Mouse (Mus musculus): Measurements from ENCODE around the gene Rhov. TPM values are rescaled to one million over a fixed set of nuclear protein-coding genes. Genes with fewer than 3 reads are reported as not detected.

The Rhov gene
- polyA plus RNA-seq (2012; fragmentation: generic; extraction: Trizol): 0.55 TPM
- long read RNA-seq, experiment 1, transcript Rhov-201 (3 exons, 1,703 nt): major isoform, 5 of 5 reads
- long read RNA-seq, experiment 1, partial matches to known transcripts: 0 of 5 reads
- long read RNA-seq, experiment 1, other reads (novel, unspliced or antisense): 0 of 5 reads
- long read RNA-seq, experiment 2, transcript Rhov-201 (3 exons, 1,703 nt): major isoform, 7 of 7 reads
- long read RNA-seq, experiment 2, partial matches to known transcripts: 0 of 7 reads
- long read RNA-seq, experiment 2, other reads (novel, unspliced or antisense): 0 of 7 reads

DNA sequence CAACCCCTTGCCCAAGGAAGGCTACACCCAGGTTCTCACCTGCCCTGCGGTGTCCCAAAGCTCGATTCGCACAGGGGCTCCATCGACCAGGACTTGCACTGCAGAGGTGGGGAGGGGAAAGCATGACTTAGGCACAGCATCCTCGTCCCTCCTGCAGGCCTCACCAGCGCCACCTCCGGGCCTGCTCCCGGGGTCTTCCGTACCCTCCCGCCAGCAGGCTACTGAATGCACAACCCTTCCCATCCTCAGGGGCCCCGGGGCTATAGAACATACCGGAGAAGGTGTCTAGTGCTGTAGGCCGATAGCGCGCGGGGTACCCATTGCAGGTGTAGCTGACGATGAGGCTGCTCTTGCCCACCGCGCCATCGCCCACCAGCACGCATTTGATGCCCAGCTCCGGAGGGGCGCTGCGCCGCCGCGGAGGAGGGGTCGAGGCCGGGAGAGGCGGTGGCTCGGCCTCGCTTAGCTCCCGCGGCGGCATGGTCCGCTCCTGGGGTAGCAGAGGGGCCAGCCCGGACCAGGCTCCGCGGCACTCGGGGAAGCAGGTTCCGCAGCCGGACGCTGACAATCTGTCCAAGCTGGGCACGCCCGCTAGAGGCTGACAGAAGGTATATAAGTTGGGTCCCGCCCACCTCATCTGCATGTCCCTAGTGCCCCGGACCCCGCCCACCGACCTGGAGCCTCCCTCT lies at the start of gene Rhov:
Rhov (minus strand) TSS at position 630 of the 689 bp plus-strand sequence.
- Histone ChIP-seq H3K79me3 (ENCODE audit: low read depth) (no peaks in the 10 kb centered on the region), H3K79me2 (ENCODE audit: control insufficient read depth, insufficient read depth) (no peaks in the 10 kb centered on the region), H3K36me3 (ENCODE audit: control insufficient read depth, insufficient read depth) (no peaks in the 10 kb centered on the region), H3ac (ENCODE audit: control insufficient read depth, insufficient read length, low read depth) (peak within 1 kb of the TSS; percentile 43), H3K27me3 (ENCODE audit: control insufficient read depth, insufficient read depth, insufficient read length) (no peaks in the 10 kb centered on the region), H3K4me3 (ENCODE audit: insufficient read depth, poor library complexity, severe bottlenecking) (peak within 1 kb of the TSS; percentile 21)
- TF ChIP-seq MYOG (IDR thresholded peaks at IDR 0.05; ENCODE audit: control insufficient read depth, extremely low read depth, insufficient read length) (no peak), MAX (IDR thresholded peaks at IDR 0.05) (no peak), CTCF (IDR thresholded peaks at IDR 0.05; ENCODE audit: control insufficient read depth, insufficient read depth, insufficient read length) (peak; percentile 57)

DNA sequence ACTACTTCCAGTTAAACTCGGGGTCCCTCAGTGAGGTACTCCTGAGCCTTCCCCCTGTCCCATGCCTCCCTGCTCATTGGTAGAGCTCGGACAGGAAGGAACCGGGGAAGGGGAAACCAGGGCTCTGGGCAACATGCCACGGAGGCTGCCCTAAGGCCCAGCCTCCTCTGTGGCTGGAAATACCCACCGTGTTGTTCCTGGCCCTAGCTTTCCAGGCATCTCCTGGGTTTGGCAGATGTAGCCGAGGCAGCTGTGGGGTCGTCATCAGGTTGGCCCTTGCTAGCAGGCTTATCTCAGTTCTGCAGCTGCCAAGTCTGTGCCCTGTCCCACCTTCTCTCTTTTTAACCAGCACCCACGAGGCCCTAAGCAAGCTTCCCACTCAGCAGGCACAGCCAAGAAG lies 49.5 kb upstream of the Rhov start:
- H3ac ChIP-seq (ENCODE audit: control insufficient read depth, insufficient read length, low read depth): no peak overlapping the region
- H3K27me3 ChIP-seq (ENCODE audit: control insufficient read depth, insufficient read depth, insufficient read length): peaks cover 11% of the 10 kb centered on the region
- no peaks in the 10 kb centered on the region for H3K79me3 ChIP-seq (ENCODE audit: low read depth)
- no peak overlapping the region for H3K4me3 ChIP-seq (ENCODE audit: insufficient read depth, poor library complexity, severe bottlenecking)
- TF ChIP-seq USF1 (IDR thresholded peaks at IDR 0.05; ENCODE audit: low read depth) (no peak), MYOG (IDR thresholded peaks at IDR 0.05; ENCODE audit: control insufficient read depth, extremely low read depth, insufficient read length) (no peak), CEBPB (IDR thresholded peaks at IDR 0.05; ENCODE audit: low read depth) (no peak), MYOD1 (IDR thresholded peaks at IDR 0.05; ENCODE audit: control insufficient read depth, insufficient read length, low read depth) (no peak), FOSL1 (IDR thresholded peaks at IDR 0.05; ENCODE audit: insufficient read depth, low read length, poor library complexity, severe bottlenecking) (no peak), CTCF (IDR thresholded peaks at IDR 0.05; ENCODE audit: control insufficient read depth, insufficient read depth, insufficient read length) (no peak), MAX (IDR thresholded peaks at IDR 0.05) (no peak)
- no peaks in the 10 kb centered on the region for H3K79me2 ChIP-seq (ENCODE audit: control insufficient read depth, insufficient read depth)
- H3K36me3 ChIP-seq (ENCODE audit: control insufficient read depth, insufficient read depth): no peaks in the 10 kb centered on the region

DNA sequence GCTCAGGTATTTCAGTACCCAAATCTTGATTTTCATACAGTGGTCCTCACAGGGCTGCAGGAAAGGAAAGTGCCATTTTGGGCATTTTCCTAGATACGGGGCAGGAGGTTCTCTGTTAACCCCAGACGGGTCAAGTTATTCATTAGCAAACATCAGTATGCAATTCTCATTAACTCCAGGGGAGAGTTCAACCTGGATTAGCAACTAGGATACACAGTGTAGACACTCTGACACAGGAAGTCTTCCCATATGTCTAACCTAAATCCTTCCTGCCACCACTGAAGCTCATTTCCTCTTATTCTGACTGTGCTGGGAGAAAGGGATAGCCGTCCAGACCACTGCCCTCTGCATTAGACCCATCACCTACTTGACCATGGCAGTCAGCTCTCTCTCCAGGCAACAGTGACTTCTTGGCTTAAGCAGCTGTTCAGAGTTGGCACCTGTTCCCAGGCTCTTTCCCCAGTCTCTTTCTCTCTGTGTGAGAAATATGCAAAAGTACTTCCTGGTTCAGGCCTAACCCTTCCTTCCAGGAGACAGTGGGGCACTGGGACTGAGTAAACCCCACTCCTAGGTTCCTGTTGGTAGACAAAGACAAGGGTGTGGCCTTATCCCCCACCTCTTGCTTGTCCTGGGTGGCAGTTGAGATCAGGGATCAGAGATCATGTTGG lies 47.1 kb upstream of the Rhov start:
- Histone ChIP-seq H3K27me3 (ENCODE audit: control insufficient read depth, insufficient read depth, insufficient read length) (no peaks in the 10 kb centered on the region), H3K36me3 (ENCODE audit: control insufficient read depth, insufficient read depth) (no peaks in the 10 kb centered on the region), H3ac (ENCODE audit: control insufficient read depth, insufficient read length, low read depth) (no peak overlapping the region), H3K79me3 (ENCODE audit: low read depth) (no peaks in the 10 kb centered on the region), H3K79me2 (ENCODE audit: control insufficient read depth, insufficient read depth) (no peaks in the 10 kb centered on the region), H3K4me3 (ENCODE audit: insufficient read depth, poor library complexity, severe bottlenecking) (no peak overlapping the region)
- TF ChIP-seq USF1 (IDR thresholded peaks at IDR 0.05; ENCODE audit: low read depth) (no peak), MYOG (IDR thresholded peaks at IDR 0.05; ENCODE audit: control insufficient read depth, extremely low read depth, insufficient read length) (no peak), CEBPB (IDR thresholded peaks at IDR 0.05; ENCODE audit: low read depth) (no peak), FOSL1 (IDR thresholded peaks at IDR 0.05; ENCODE audit: insufficient read depth, low read length, poor library complexity, severe bottlenecking) (no peak), CTCF (IDR thresholded peaks at IDR 0.05; ENCODE audit: control insufficient read depth, insufficient read depth, insufficient read length) (no peak), MYOD1 (IDR thresholded peaks at IDR 0.05; ENCODE audit: control insufficient read depth, insufficient read length, low read depth) (no peak), MAX (IDR thresholded peaks at IDR 0.05) (no peak)

DNA sequence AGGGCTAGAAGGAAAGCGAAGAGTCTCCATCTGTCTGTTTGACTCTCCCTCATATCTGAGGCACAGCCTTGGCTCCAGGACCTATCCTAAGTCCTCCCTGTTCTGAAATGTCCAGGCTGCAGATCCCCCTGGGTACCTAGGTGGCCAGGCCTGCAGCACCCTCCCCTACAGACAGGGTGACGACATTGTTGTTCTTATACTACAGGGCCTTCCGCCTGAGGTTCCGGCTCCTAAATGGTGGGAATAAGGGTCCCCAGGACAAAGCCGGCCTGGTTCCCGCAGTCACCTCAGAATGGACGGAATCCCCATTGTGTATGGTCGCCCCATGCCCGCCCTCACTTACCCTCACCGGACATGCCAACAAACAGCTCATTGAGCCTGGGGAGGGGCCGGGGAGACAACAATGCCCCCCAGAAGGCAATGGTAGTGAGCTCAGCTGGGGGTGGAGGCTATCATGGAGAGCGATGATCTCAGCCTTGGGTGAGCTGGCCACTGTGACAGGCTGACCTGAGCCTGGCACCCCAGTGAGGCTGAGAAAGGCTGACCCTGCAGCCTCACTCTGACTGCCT lies 43.8 kb upstream of the Rhov start:
- no peak overlapping the region for H3ac ChIP-seq (ENCODE audit: control insufficient read depth, insufficient read length, low read depth)
- no peaks in the 10 kb centered on the region for H3K79me2 ChIP-seq (ENCODE audit: control insufficient read depth, insufficient read depth)
- TF ChIP-seq MYOD1 (IDR thresholded peaks at IDR 0.05; ENCODE audit: control insufficient read depth, insufficient read length, low read depth) (no peak), MYOG (IDR thresholded peaks at IDR 0.05; ENCODE audit: control insufficient read depth, extremely low read depth, insufficient read length) (no peak), USF1 (IDR thresholded peaks at IDR 0.05; ENCODE audit: low read depth) (no peak), FOSL1 (IDR thresholded peaks at IDR 0.05; ENCODE audit: insufficient read depth, low read length, poor library complexity, severe bottlenecking) (no peak), CEBPB (IDR thresholded peaks at IDR 0.05; ENCODE audit: low read depth) (no peak), MAX (IDR thresholded peaks at IDR 0.05) (no peak), CTCF (IDR thresholded peaks at IDR 0.05; ENCODE audit: control insufficient read depth, insufficient read depth, insufficient read length) (no peak)
- no peaks in the 10 kb centered on the region for H3K27me3 ChIP-seq (ENCODE audit: control insufficient read depth, insufficient read depth, insufficient read length)
- H3K36me3 ChIP-seq (ENCODE audit: control insufficient read depth, insufficient read depth): no peaks in the 10 kb centered on the region
- no peak overlapping the region for H3K4me3 ChIP-seq (ENCODE audit: insufficient read depth, poor library complexity, severe bottlenecking)
- no peaks in the 10 kb centered on the region for H3K79me3 ChIP-seq (ENCODE audit: low read depth)

DNA sequence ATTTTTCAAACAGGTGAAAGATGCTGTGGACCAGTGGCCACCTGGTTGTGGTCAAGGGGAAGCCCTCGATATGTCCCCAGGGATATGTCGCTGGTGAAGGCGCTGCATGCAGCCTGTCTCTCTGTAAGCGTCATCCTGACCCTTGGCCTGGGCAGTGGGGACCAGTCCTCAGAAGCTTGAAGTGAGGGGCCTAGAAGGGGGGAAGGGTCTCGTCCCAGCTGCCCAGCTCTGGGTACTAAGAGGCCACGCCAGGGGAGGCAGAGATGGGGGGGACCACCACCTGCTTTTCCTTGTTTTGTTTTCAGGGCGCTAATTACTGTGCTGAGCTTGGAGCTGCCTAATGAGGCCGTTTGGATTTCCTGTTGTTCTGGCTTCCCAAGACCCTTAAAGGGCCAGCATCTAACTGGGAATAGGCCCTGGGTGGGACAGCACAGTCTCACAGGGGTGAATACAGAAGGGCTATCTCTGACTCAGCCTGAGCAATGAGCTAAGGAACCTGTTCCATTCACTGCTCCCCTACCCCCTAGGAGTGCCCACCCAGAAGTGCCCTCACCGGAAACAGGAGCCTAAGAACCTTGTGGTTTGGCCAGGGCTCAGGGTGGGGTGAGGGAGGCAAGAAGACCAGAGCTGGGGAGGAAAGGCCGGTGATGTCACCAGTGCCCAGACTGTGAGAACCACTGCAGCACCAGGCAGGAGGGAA lies 42.9 kb upstream of the Rhov start:
- H3K4me3 ChIP-seq (ENCODE audit: insufficient read depth, poor library complexity, severe bottlenecking): no peak overlapping the region
- TF ChIP-seq MYOD1 (IDR thresholded peaks at IDR 0.05; ENCODE audit: control insufficient read depth, insufficient read length, low read depth) (no peak), CEBPB (IDR thresholded peaks at IDR 0.05; ENCODE audit: low read depth) (no peak), FOSL1 (IDR thresholded peaks at IDR 0.05; ENCODE audit: insufficient read depth, low read length, poor library complexity, severe bottlenecking) (no peak), CTCF (IDR thresholded peaks at IDR 0.05; ENCODE audit: control insufficient read depth, insufficient read depth, insufficient read length) (no peak), USF1 (IDR thresholded peaks at IDR 0.05; ENCODE audit: low read depth) (no peak), MAX (IDR thresholded peaks at IDR 0.05) (no peak), MYOG (IDR thresholded peaks at IDR 0.05; ENCODE audit: control insufficient read depth, extremely low read depth, insufficient read length) (no peak)

More for the DNA sequence above, 42.9 kb upstream of the Rhov start:
- H3ac ChIP-seq (ENCODE audit: control insufficient read depth, insufficient read length, low read depth): no peak overlapping the region
- no peaks in the 10 kb centered on the region for H3K27me3 ChIP-seq (ENCODE audit: control insufficient read depth, insufficient read depth, insufficient read length)
- H3K36me3 ChIP-seq (ENCODE audit: control insufficient read depth, insufficient read depth): no peaks in the 10 kb centered on the region
- H3K79me3 ChIP-seq (ENCODE audit: low read depth): no peaks in the 10 kb centered on the region
- no peaks in the 10 kb centered on the region for H3K79me2 ChIP-seq (ENCODE audit: control insufficient read depth, insufficient read depth)
